Mouse (Mus musculus): ENCODE data around the gene Plxna4.
A peak's percentile ranks its signal among the peaks of the same experiment; 100 is the strongest.

The Plxna4 gene

GRCm38 (mm10) chr6:32348126-32348525, 239.9 kb downstream of the Plxna4 start:
- no peak for DNase-seq (ENCODE audit: low spot score in 2 of 2)

GRCm38 (mm10) chr6:32346015-32346414, 242.0 kb downstream of the Plxna4 start:
- DNase-seq (ENCODE audit: low spot score in 2 of 2) = no peak

GRCm38 (mm10) chr6:32342727-32343126, 245.3 kb downstream of the Plxna4 start:
- no peak for DNase-seq (ENCODE audit: low spot score in 2 of 2)

GRCm38 (mm10) chr6:32342272-32342671, 245.7 kb downstream of the Plxna4 start:
- DNase-seq (ENCODE audit: low spot score in 2 of 2) = no peak

- no peak for DNase-seq (ENCODE audit: low spot score in 2 of 2)
These were observed 249.5 kb downstream of the Plxna4 start for GRCm38 (mm10) chr6:32338416-32338943.

- DNase-seq (ENCODE audit: low spot score in 2 of 2) = no peak
These were observed 256.7 kb downstream of the Plxna4 start for GRCm38 (mm10) chr6:32331281-32331680.

GRCm38 (mm10) chr6:32330034-32330795, 257.8 kb downstream of the Plxna4 start:
- no peak for DNase-seq (ENCODE audit: low spot score in 2 of 2)

GRCm38 (mm10) chr6:32328028-32328427, 260.0 kb downstream of the Plxna4 start:
- DNase-seq (ENCODE audit: low spot score in 2 of 2) = peak; percentile 48 to 72

GRCm38 (mm10) chr6:32327173-32327572, 260.8 kb downstream of the Plxna4 start:
- DNase-seq (ENCODE audit: low spot score in 2 of 2) = no peak

GRCm38 (mm10) chr6:32326406-32326805, 261.6 kb downstream of the Plxna4 start:
- DNase-seq (ENCODE audit: low spot score in 2 of 2) = no peak

GRCm38 (mm10) chr6:32325851-32326250, 262.1 kb downstream of the Plxna4 start:
- DNase-seq (ENCODE audit: low spot score in 2 of 2) = no peak

GRCm38 (mm10) chr6:32321187-32321586, 266.8 kb downstream of the Plxna4 start:
- no peak for DNase-seq (ENCODE audit: low spot score in 2 of 2)

GRCm38 (mm10) chr6:32320254-32320653, 267.7 kb downstream of the Plxna4 start:
- no peak for DNase-seq (ENCODE audit: low spot score in 2 of 2)

- DNase-seq (ENCODE audit: low spot score in 2 of 2) = no peak
These were observed 270.5 kb downstream of the Plxna4 start for GRCm38 (mm10) chr6:32317470-32317869.

GRCm38 (mm10) chr6:32315011-32315450, 273.0 kb downstream of the Plxna4 start:
- DNase-seq (ENCODE audit: low spot score in 2 of 2) = no peak

- DNase-seq (ENCODE audit: low spot score in 2 of 2) = no peak
These were observed 278.8 kb downstream of the Plxna4 start for GRCm38 (mm10) chr6:32309147-32309546.

GRCm38 (mm10) chr6:32300611-32301010, 287.4 kb downstream of the Plxna4 start:
- DNase-seq (ENCODE audit: low spot score in 2 of 2) = no peak

GRCm38 (mm10) chr6:32281457-32281856, 306.5 kb downstream of the Plxna4 start:
- DNase-seq (ENCODE audit: low spot score in 2 of 2) = no peak

- no peak for DNase-seq (ENCODE audit: low spot score in 2 of 2)
These were observed 307.3 kb downstream of the Plxna4 start for GRCm38 (mm10) chr6:32280728-32281127.

- DNase-seq (ENCODE audit: low spot score in 2 of 2) = no peak
These were observed 316.5 kb downstream of the Plxna4 start for GRCm38 (mm10) chr6:32271463-32271862.

GRCm38 (mm10) chr6:32266085-32266484, 321.9 kb downstream of the Plxna4 start:
- DNase-seq (ENCODE audit: low spot score in 2 of 2) = no peak

- peak in 1 of 2 experiments; percentile 18 for DNase-seq (ENCODE audit: low spot score in 2 of 2)
These were observed 326.7 kb downstream of the Plxna4 start for GRCm38 (mm10) chr6:32261339-32261738.

GRCm38 (mm10) chr6:32260341-32260740, 327.7 kb downstream of the Plxna4 start:
- DNase-seq (ENCODE audit: low spot score in 2 of 2) = no peak

Measured in urinary bladder, postnatal 4 days (tissue).